Mouse (Mus musculus): ENCODE measurements around the gene Gm21988.

GRCm38 (mm10) chr11:70191188-70191587 is 48.4 kb downstream of the Gm21988 start:
- TF ChIP-seq CTCF (conservative IDR thresholded peaks at IDR 0.05; ENCODE audit: low read length), result no peak
- TF ChIP-seq POU5F1 (IDR thresholded peaks at IDR 0.05; ENCODE audit: borderline replicate concordance, low read length), result no peak
- TF ChIP-seq NANOG (IDR thresholded peaks at IDR 0.05; ENCODE audit: borderline replicate concordance, low read length), result no peak

Data from E14TG2a.4 (cell line).